Mouse (Mus musculus) splenic B cell, adult 2 months (primary cell): Measurements from ENCODE around the gene Vmn1r191.
"Not testable (repeated sequence)": the region's sequence is repeated elsewhere in the genome, so short reads cannot be mapped to it uniquely, and the experiment has no call there.

Experiments
- DNase-seq: peaks from one replicate; pipeline ENCODE4 v3.0.0-alpha.2; 2011; ENCODE audit warnings: low read depth, low spot score
- H3K27me3 ChIP-seq: 2 replicates; pipeline ENCODE4 v1.6.1; 2012; ENCODE audit warnings: mild to moderate bottlenecking, low read length, moderate library complexity, mixed read lengths; ENCODE audit not compliant: control insufficient read depth, poor library complexity, insufficient read depth, severe bottlenecking
- H3K36me3 ChIP-seq: 2 replicates; pipeline ENCODE4 v1.6.1; 2012; ENCODE audit warnings: mild to moderate bottlenecking, low read length, moderate library complexity, mixed read lengths; ENCODE audit not compliant: control insufficient read depth, poor library complexity, insufficient read depth, severe bottlenecking

Vmn1r191 gene

GRCm38 (mm10) chr13:22183869-22184268 lies at the start of gene Vmn1r191:
Gene Vmn1r191 (minus strand): TSS chr13:22183969.
- DNase-seq = no peak

GRCm38 (mm10) chr13:22223060-22223459 lies 39.3 kb upstream of the Vmn1r191 start, which contains the start of gene Vmn1r193:
Gene Vmn1r193 (minus strand): TSS chr13:22223160.
- H3K27me3 ChIP-seq, H3K36me3 ChIP-seq, DNase-seq: not testable (repeated sequence)

More at GRCm38 (mm10) chr13:22183869-22184268, at the start of gene Vmn1r191:
- no peaks in the 10 kb centered on the region for H3K36me3 ChIP-seq
- H3K27me3 ChIP-seq = no peaks in the 10 kb centered on the region

- not testable (repeated sequence) for H3K36me3 ChIP-seq, DNase-seq, H3K27me3 ChIP-seq
Measured at GRCm38 (mm10) chr13:22192756-22193155, 9.0 kb upstream of the Vmn1r191 start.

GRCm38 (mm10) chr13:22191041-22191440 lies 7.3 kb upstream of the Vmn1r191 start, which contains the start of gene Vmn1r192:
Gene Vmn1r192 (minus strand): TSS chr13:22191141.
- H3K27me3 ChIP-seq = no peaks in the 10 kb centered on the region
- DNase-seq = no peak
- H3K36me3 ChIP-seq = no peaks in the 10 kb centered on the region

GRCm38 (mm10) chr13:22190385-22190784 lies 6.6 kb upstream of the Vmn1r191 start:
- no peak for DNase-seq
- no peaks in the 10 kb centered on the region for H3K27me3 ChIP-seq
- H3K36me3 ChIP-seq = no peaks in the 10 kb centered on the region

- H3K36me3 ChIP-seq = no peaks in the 10 kb centered on the region
- no peaks in the 10 kb centered on the region for H3K27me3 ChIP-seq
- no peak for DNase-seq
Measured at GRCm38 (mm10) chr13:22189313-22189712, 5.5 kb upstream of the Vmn1r191 start.

- no peaks in the 10 kb centered on the region for H3K27me3 ChIP-seq
- DNase-seq = no peak
- H3K36me3 ChIP-seq = no peaks in the 10 kb centered on the region
Measured at GRCm38 (mm10) chr13:22168416-22168815, 15.4 kb downstream of the Vmn1r191 start.

GRCm38 (mm10) chr13:22136495-22137293 lies 47.1 kb downstream of the Vmn1r191 start:
- H3K36me3 ChIP-seq, H3K27me3 ChIP-seq, DNase-seq: not testable (repeated sequence)
